Mouse (Mus musculus) neural tube, embryonic 11.5 days (tissue): Measurements from ENCODE around the gene Akap8l. TPM values are rescaled to one million over a fixed set of nuclear protein-coding genes. Genes with fewer than 3 reads are reported as not detected.

Source experiments
- ATAC-seq: fragments of 200-750 bp; cut with Nextera tagmentation; 2 replicates; pipeline ENCODE4 v1.8.0; 2017; ENCODE audit warnings: moderate number of reproducible peaks, mild to moderate bottlenecking, moderate TSS enrichment, moderate library complexity; ENCODE audit not compliant: insufficient read depth, low FRiP score, low TSS enrichment
- DNase-seq: peaks from one replicate; pipeline ENCODE4 v3.0.0-alpha.2; 2015; ENCODE audit warnings: low spot score
- H3K27ac ChIP-seq: fragments of 300-500 bp; sonication (generic); 2 replicates; pipeline ENCODE4 v1.5.1; 2014; ENCODE audit warnings: low read depth, mild to moderate bottlenecking, low read length
- H3K27me3 ChIP-seq: fragments of 300-500 bp; sonication (generic); 2 replicates; pipeline ENCODE4 v1.6.1; 2014; ENCODE audit warnings: mild to moderate bottlenecking, low read length, mixed read lengths; ENCODE audit not compliant: control insufficient read depth, insufficient read depth
- H3K36me3 ChIP-seq: fragments of 300-500 bp; sonication (generic); 2 replicates; pipeline ENCODE4 v1.6.1; 2014; ENCODE audit warnings: mild to moderate bottlenecking, low read length, moderate library complexity, mixed read lengths; ENCODE audit not compliant: control insufficient read depth, insufficient read depth
- H3K4me1 ChIP-seq: fragments of 300-500 bp; sonication (generic); 2 replicates; pipeline ENCODE4 v1.6.1; 2014; ENCODE audit warnings: low read length, mixed read lengths; ENCODE audit not compliant: control insufficient read depth, insufficient read depth
- H3K4me2 ChIP-seq: fragments of 300-500 bp; sonication (generic); 2 replicates; pipeline ENCODE4 v1.6.1; 2014; ENCODE audit warnings: low read depth, mild to moderate bottlenecking, moderate library complexity
- H3K4me3 ChIP-seq: fragments of 300-500 bp; sonication (generic); 2 replicates; pipeline ENCODE4 v1.5.1; 2014; ENCODE audit warnings: low read depth, low read length
- H3K9ac ChIP-seq: fragments of 300-500 bp; sonication (generic); 2 replicates; pipeline ENCODE4 v1.6.1; 2014; ENCODE audit warnings: mild to moderate bottlenecking, low read length
- H3K9me3 ChIP-seq: fragments of 300-500 bp; sonication (generic); 2 replicates; pipeline ENCODE4 v1.6.1; 2016; ENCODE audit warnings: low read length; ENCODE audit not compliant: control insufficient read depth
- WGBS: fragments of 180-500 bp; shearing (Covaris S2); extraction: QIAGEN DNeasy Blood & Tissue Kit; methylation state at CpG from one replicate; pipeline ENCODE4 v1.1.7; 2014; 5-methylcytosine and 5-hydroxymethylcytosine counted together
- polyA plus RNA-seq: library from polyadenylated mRNA; unstranded; fragments of >200 nt; fragmentation: Nextera tagmentation; extraction: Ambion mirVana; gene quantifications from 2 replicates; pipeline ENCODE4 v1.2.1, GENCODE M21; 2014

Gene Akap8l
- polyA plus RNA-seq, 1 experiment from 2014 or later, result 73.2 TPM

DNA sequence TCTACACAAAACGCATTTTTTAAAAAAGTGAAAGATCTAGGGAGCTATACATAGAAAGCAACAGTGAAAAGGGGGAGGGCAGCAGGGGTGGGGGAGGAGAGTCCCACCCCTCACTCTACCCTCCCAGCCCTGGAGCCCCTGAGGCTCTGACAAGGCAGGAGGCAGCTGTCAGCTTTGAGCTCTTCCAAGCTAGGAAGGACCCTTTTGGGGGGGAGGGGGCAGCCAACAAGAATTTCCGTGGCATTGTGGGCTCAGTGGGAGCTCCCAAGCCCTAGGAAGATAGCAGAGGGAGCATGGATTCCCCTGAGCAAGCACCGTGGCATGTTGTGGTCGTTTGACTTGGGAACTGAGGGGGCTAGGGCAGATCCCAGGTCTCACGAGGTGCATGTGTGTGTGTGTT lies 3.8 kb upstream of the Akap8l start:
- no peak overlapping the region for H3K4me2 ChIP-seq
- no peak overlapping the region for H3K9ac ChIP-seq
- H3K4me1 ChIP-seq, result peaks cover 3% of the 10 kb centered on the region
- no peak overlapping the region for H3K27ac ChIP-seq
- no peak overlapping the region for H3K4me3 ChIP-seq
- ATAC-seq (no peak), DNase-seq (no peak)
- no peaks in the 10 kb centered on the region for H3K27me3 ChIP-seq
- H3K9me3 ChIP-seq, result no peaks in the 10 kb centered on the region
- WGBS, result 77% methylated on average over 5 of the region's 5 CpGs
- H3K36me3 ChIP-seq, result peaks cover 37% of the 10 kb centered on the region

DNA sequence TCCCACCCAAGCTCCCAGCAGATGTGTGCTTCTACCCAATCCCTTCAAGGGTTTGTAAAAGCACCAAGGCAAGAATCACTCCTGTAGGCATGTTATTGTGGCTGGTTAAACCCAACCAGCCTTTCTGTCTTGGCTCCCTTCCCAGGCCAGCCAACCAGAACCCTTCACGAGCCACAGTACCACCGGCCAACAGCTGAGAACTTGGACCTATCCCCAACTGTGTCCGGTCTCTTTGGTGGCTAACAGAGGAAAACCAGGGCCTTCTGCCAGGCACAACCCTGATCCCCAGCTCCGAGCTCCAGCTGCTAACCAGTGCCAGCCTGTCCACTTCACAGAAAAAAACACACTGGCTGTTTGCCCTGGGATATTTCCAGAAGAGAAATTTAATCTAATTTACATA lies 3.3 kb upstream of the Akap8l start:
- no peak overlapping the region for H3K27ac ChIP-seq
- H3K9me3 ChIP-seq, result no peaks in the 10 kb centered on the region
- no peaks in the 10 kb centered on the region for H3K27me3 ChIP-seq
- H3K9ac ChIP-seq, result no peak overlapping the region
- peaks cover 33% of the 10 kb centered on the region for H3K36me3 ChIP-seq
- no peak overlapping the region for H3K4me2 ChIP-seq
- DNase-seq (peak; percentile 6), ATAC-seq (no peak)
- WGBS, result 86% methylated on average over 4 of the region's 4 CpGs
- H3K4me3 ChIP-seq, result no peak overlapping the region
- H3K4me1 ChIP-seq, result peaks cover 4% of the 10 kb centered on the region

DNA sequence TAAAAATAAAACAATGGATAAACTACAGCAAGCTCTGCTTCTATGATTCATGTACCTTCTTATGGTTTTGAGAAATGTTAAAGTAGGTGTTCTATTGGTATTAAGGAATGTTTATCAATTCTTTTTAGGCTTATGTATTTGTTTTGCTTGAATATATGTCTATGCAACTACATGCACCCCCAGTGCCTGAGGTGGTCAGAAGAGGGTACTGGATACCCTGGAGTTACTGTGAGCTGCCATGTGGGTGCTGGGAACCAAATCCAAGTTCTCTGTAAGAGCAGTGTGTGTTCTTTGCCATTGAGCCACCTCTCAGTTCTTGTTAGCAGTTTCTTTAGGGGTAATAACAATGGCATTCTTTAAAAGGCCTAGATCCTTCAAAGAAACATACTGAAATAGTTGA lies 1.3 kb upstream of the Akap8l start:
- Histone ChIP-seq H3K9ac (no peak overlapping the region), H3K4me3 (no peak overlapping the region), H3K9me3 (no peaks in the 10 kb centered on the region), H3K4me1 (peaks cover 4% of the 10 kb centered on the region), H3K4me2 (no peak overlapping the region), H3K27ac (no peak overlapping the region), H3K36me3 (peaks cover 16% of the 10 kb centered on the region), H3K27me3 (no peaks in the 10 kb centered on the region)
- ATAC-seq, result no peak
- DNase-seq, result no peak

DNA sequence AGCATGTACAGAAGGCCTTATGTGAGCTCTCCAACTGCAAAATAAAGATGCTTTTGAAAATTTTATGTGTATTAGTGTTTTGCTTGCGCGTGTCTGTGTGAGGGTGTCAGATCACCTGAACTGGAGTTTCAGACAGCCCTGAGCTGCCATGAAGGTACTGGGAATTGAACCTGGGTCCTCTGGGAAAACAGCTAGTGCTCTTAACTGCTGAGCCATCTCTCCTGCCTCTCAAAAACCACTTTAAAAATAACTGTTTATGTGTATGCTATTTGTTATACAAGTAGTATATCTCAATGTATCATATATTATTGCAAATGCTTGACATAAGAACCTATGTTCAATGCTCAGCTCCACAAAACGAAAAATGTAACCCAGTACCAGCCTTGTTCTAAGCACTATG lies 862 bp upstream of the Akap8l start:
- WGBS, result 83% methylated on average over 3 of the region's 3 CpGs
- Histone ChIP-seq H3K9ac (no peak overlapping the region), H3K27ac (no peak overlapping the region), H3K4me1 (peaks cover 4% of the 10 kb centered on the region), H3K4me3 (no peak overlapping the region), H3K4me2 (peak overlapping the region; percentile 64), H3K27me3 (no peaks in the 10 kb centered on the region), H3K36me3 (peaks cover 13% of the 10 kb centered on the region), H3K9me3 (no peaks in the 10 kb centered on the region)
- no peak for DNase-seq
- no peak for ATAC-seq

DNA sequence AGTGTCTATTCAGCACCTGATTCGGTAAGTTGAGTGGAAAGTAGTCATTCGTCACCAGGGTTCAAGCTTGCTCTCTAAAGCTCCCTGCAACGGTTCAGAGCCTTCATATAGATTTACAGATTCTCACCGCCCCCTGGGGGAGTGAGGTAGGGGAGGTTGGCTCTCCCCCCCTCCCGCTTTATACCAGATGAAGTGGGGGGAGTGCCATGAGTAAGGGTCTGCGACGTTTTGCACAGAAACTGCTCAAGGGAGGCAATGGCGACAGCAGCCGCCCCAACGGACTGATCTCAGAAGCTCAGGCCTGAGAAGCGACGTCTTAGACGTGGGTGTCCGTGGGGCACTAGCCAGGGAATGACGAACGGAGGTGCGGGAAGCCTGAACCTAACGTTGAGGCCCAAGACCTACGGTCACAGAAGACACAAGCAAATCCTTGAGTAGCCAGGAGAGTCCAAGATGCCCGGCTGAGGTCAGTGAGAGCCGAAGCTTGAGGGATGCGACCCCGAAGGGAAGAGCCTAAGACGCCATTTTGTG lies 491 bp downstream of the Akap8l start:
- peak overlapping the region; percentile 89 for H3K4me2 ChIP-seq
- peak overlapping the region; percentile 83 for H3K27ac ChIP-seq
- H3K4me1 ChIP-seq, result peaks cover 4% of the 10 kb centered on the region
- H3K36me3 ChIP-seq, result peaks cover 6% of the 10 kb centered on the region
- peak overlapping the region; percentile 85 for H3K9ac ChIP-seq
- WGBS, result under 1% methylated on average over 24 of the region's 24 CpGs
- no peaks in the 10 kb centered on the region for H3K9me3 ChIP-seq
- no peaks in the 10 kb centered on the region for H3K27me3 ChIP-seq
- DNase-seq (no peak), ATAC-seq (peak; percentile 28; the same call in 1 of the 2 replicates)
- peak overlapping the region; percentile 84 for H3K4me3 ChIP-seq

DNA sequence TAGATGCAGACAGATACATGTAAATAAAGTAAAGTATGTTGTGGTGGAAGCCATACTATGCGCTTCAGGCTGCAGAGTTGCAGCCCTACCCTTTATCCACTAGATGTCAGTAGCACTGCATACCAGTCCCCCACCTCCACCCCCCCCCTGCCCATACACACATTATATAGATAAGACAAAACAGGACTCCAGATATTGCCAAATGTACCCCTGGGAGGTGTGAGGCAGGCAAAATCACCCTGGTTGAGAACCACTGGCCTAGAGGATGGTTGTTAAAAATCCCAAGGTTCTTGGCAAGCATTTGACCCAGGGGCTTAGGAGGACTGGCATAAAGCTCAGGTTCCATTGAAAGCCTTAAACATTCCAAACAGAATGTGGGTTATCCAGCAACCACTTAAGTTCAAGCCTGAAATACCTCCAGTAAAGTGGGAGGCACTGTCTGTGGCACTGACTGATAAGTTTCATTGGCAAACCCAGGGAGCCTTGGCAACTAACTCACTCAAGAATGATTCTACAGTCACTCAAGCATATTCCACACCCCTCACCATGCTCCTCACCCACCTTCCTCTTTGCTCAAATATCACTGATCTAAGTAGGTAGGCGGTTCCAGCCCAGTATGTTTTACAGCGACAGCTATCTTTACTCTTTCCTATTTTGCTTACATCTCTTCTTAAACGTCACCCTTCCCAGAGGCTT lies 1.2 kb downstream of the Akap8l start:
- Histone ChIP-seq H3K27me3 (no peaks in the 10 kb centered on the region), H3K4me3 (peak overlapping the region; percentile 84), H3K36me3 (peaks cover 2% of the 10 kb centered on the region), H3K9me3 (no peaks in the 10 kb centered on the region), H3K27ac (no peak overlapping the region; the same call in 1 of the 2 replicates), H3K4me1 (peaks cover 4% of the 10 kb centered on the region), H3K9ac (peak overlapping the region; percentile 85), H3K4me2 (peak overlapping the region; percentile 89)
- ATAC-seq (no peak), DNase-seq (peak; percentile 62)
- 26% methylated on average over 4 of the region's 4 CpGs for WGBS

DNA sequence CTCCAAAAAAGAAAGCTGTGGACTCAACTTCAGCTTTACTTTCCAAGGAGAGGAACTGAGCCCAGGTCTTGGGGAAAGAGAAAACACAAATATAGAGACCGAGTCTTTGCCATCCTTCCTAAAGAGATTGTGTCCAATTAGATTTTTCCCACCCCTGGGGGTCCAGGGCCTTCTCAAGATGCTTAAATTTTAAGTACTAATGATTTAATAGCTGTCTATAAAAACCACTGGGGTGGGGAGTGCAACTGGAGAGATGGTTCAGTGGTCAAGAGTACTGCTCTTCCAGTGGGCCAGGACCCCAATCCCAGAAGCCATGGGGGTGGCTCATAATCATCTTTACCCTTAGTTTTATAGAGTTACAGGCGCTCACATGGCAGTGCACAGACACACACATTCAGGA lies 2.0 kb downstream of the Akap8l start:
- ATAC-seq, result no peak
- Histone ChIP-seq H3K36me3 (0 out of 2 replicates have a peak, but pooled peaks cover 2% of the 10 kb centered on the region), H3K27me3 (no peaks in the 10 kb centered on the region), H3K4me1 (peaks cover 4% of the 10 kb centered on the region), H3K9ac (no peak overlapping the region), H3K9me3 (no peaks in the 10 kb centered on the region), H3K4me2 (no peak overlapping the region), H3K4me3 (no peak overlapping the region), H3K27ac (no peak overlapping the region)
- 83% methylated on average over 2 of the region's 2 CpGs for WGBS
- no peak for DNase-seq

DNA sequence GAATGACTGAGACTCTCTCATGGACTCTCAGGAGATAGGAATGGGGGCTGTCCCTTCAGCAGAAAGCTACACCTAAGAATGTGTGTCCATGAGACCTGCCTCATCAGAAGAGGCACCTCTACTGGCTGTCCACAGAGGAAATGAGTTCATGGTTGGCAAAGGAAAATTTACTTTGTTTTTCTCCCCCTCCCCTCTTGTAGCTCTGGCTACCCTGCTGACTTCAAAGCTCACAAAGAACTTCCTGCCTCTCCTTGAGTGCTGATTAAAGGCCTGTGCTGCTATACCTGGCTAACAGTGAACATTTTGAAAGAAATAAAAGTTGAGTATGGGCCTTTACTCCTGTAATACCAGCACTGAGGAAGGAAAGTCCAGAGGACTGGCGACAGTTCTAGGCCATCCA lies 9.3 kb downstream of the Akap8l start:
- Histone ChIP-seq H3K36me3 (peaks cover 4% of the 10 kb centered on the region; the same call in 1 of the 2 replicates), H3K27ac (no peak overlapping the region), H3K27me3 (no peaks in the 10 kb centered on the region), H3K4me3 (no peak overlapping the region), H3K9ac (no peak overlapping the region), H3K4me1 (no peaks in the 10 kb centered on the region), H3K9me3 (no peaks in the 10 kb centered on the region), H3K4me2 (no peak overlapping the region)
- 90% methylated on average over 1 of the region's 1 CpGs for WGBS
- no peak for DNase-seq
- ATAC-seq, result no peak

DNA sequence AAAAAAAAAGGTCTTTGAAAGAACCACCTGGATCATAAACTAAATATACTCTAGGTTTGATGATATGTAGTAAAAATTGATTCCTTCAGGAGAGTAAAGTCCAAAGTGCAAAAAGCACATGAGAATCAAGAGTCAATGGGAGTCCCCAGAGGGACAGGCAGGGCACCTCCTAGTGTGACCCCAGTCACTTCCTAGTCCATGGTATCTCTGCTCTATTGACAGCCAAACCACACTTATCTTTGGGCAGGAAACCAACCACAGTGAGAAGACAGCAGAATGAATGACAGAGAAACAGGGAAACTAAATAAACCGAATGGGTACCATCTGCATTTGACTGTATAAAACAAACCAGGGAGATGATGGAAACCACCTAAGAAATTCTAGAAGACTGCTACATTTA lies 10.3 kb downstream of the Akap8l start:
- H3K9me3 ChIP-seq, result no peaks in the 10 kb centered on the region
- 78% methylated on average over 1 of the region's 1 CpGs for WGBS
- ATAC-seq, result no peak
- no peaks in the 10 kb centered on the region for H3K4me1 ChIP-seq
- no peak overlapping the region for H3K27ac ChIP-seq
- no peak for DNase-seq
- no peak overlapping the region for H3K4me3 ChIP-seq
- H3K27me3 ChIP-seq, result no peaks in the 10 kb centered on the region
- H3K9ac ChIP-seq, result no peak overlapping the region
- peaks cover 9% of the 10 kb centered on the region; the same call in 1 of the 2 replicates for H3K36me3 ChIP-seq
- H3K4me2 ChIP-seq, result no peak overlapping the region
